Mouse (Mus musculus): ENCODE measurements at regions not wholly inside any gene's neighbourhood (a gene's known extent, or its start where the extent isn't known, plus 50 kb on each side); places are given as distances from the start of the nearest gene placed in this dataset.

GRCm38 (mm10) chr8:26469705-26470104 lies 350.4 kb downstream of the Gm45692 start:
- TF ChIP-seq EP300 (IDR thresholded peaks at IDR 0.05; ENCODE audit: insufficient read depth, low read depth, low read length) (no peak), CTCF (IDR thresholded peaks at IDR 0.05; ENCODE audit: low read depth, low read length) (no peak)
